ENCODE assay signal across 13 mouse cellular contexts in genomic region chr17:8415533-8415932, GRCm38 (mm10). TPM values are rescaled to one million over a fixed set of nuclear protein-coding genes. Genes with fewer than 3 reads are reported as not detected.
A peak's percentile ranks its signal among the peaks of the same experiment; 100 is the strongest.
DNase-seq lines count a peak whose midpoint lies in the region; ATAC-seq and TF ChIP-seq lines count a peak whose summit lies in the region.
"Had no signal": no experiment of that assay in that cellular context is flagged by ENCODE, and none has a peak within 500 bp of the region (broad histone marks: within the 10 kb centered on the region; RNA-seq: fewer than 3 reads in every experiment).

No protein-coding gene starts in this region.

- H3K27me3 ChIP-seq in forebrain, embryonic 13.5 days = peaks cover 14% of the 10 kb centered on the region
- H3K27me3 ChIP-seq in forebrain, embryonic 12.5 days = peaks cover 30% of the 10 kb centered on the region
- peaks cover 12% of the 10 kb centered on the region for H3K27me3 ChIP-seq in kidney, embryonic 15.5 days
- H3K27me3 ChIP-seq in lung, postnatal 0 days (replicated peaks; ENCODE audit: insufficient read depth, low read length) = no peaks in the 10 kb centered on the region

- TF ChIP-seq EP300 in lung, postnatal 0 days (IDR thresholded peaks at IDR 0.05) = no peak

- H3K9ac ChIP-seq in forebrain, embryonic 13.5 days = 0 out of 2 replicates have a peak overlapping the region, but pooled peaks have one; percentile 0
- no peak overlapping the region for H3K9ac ChIP-seq in forebrain, embryonic 12.5 days
- no peak overlapping the region for H3K9ac ChIP-seq in kidney, embryonic 15.5 days
- no peak overlapping the region for H3K9ac ChIP-seq in lung, postnatal 0 days (replicated peaks; ENCODE audit: low read depth)
- H3K9ac ChIP-seq: limb, embryonic 12.5 days had no signal

- H3K36me3 ChIP-seq in forebrain, embryonic 13.5 days (ENCODE audit: poor library complexity, severe bottlenecking) = no peaks in the 10 kb centered on the region
- H3K36me3 ChIP-seq in forebrain, embryonic 12.5 days (replicated peaks) = no peaks in the 10 kb centered on the region
- no peaks in the 10 kb centered on the region for H3K36me3 ChIP-seq in kidney, embryonic 15.5 days
- H3K36me3 ChIP-seq in lung, postnatal 0 days (ENCODE audit: insufficient read depth, low read length) = no peaks in the 10 kb centered on the region
- H3K36me3 ChIP-seq: limb, embryonic 12.5 days had no signal

- no peak overlapping the region for H3K27ac ChIP-seq in forebrain, embryonic 13.5 days
- no peak overlapping the region for H3K27ac ChIP-seq in forebrain, embryonic 12.5 days
- no peak overlapping the region for H3K27ac ChIP-seq in kidney, embryonic 15.5 days
- H3K27ac ChIP-seq in lung, postnatal 0 days (ENCODE audit: low read length) = no peak overlapping the region
- H3K27ac ChIP-seq: limb, embryonic 12.5 days had no signal

- TF ChIP-seq CTCF in lung, postnatal 0 days (IDR thresholded peaks at IDR 0.05) = no peak

- 16% methylated on average over 8 of the region's 8 CpGs for whole genome bisulfite sequencing in forebrain, embryonic 13.5 days
- WGBS in forebrain, embryonic 12.5 days = 4% methylated on average over 8 of the region's 8 CpGs
- WGBS in kidney, embryonic 15.5 days = 8% methylated on average over 8 of the region's 8 CpGs
- WGBS in lung, postnatal 0 days = 23% methylated on average over 8 of the region's 8 CpGs

- H3K4me1 ChIP-seq in forebrain, embryonic 13.5 days = peaks cover 11% of the 10 kb centered on the region
- peaks cover 15% of the 10 kb centered on the region for H3K4me1 ChIP-seq in forebrain, embryonic 12.5 days
- H3K4me1 ChIP-seq in kidney, embryonic 15.5 days = peaks cover 23% of the 10 kb centered on the region
- H3K4me1 ChIP-seq in lung, postnatal 0 days (ENCODE audit: insufficient read depth, low read depth, low read length) = no peaks in the 10 kb centered on the region

- no peak overlapping the region for H3K4me3 ChIP-seq in forebrain, embryonic 13.5 days
- H3K4me3 ChIP-seq in forebrain, embryonic 12.5 days (replicated peaks) = no peak overlapping the region
- H3K4me3 ChIP-seq in kidney, embryonic 15.5 days (replicated peaks) = no peak overlapping the region
- H3K4me3 ChIP-seq in lung, postnatal 0 days (ENCODE audit: low read depth, low read length) = no peak overlapping the region
- H3K4me3 ChIP-seq: limb, embryonic 12.5 days had no signal

- H3K4me2 ChIP-seq in forebrain, embryonic 13.5 days = no peak overlapping the region
- H3K4me2 ChIP-seq in forebrain, embryonic 12.5 days = no peak overlapping the region
- H3K4me2 ChIP-seq in kidney, embryonic 15.5 days = no peak overlapping the region
- H3K4me2 ChIP-seq in lung, postnatal 0 days (replicated peaks; ENCODE audit: low read depth, low read length) = no peak overlapping the region
- H3K4me2 ChIP-seq: limb, embryonic 12.5 days had no signal

- ATAC-seq in forebrain, embryonic 13.5 days = peak; percentile 27; the same call in 1 of the 2 replicates
- ATAC-seq in forebrain, embryonic 12.5 days (ENCODE audit: low FRiP score) = no peak
- ATAC-seq in kidney, embryonic 15.5 days (replicated peaks; ENCODE audit: low FRiP score) = peak; percentile 86
- peak; percentile 47 for ATAC-seq in lung, postnatal 0 days

- H3K9me3 ChIP-seq in forebrain, embryonic 13.5 days (replicated peaks) = no peaks in the 10 kb centered on the region
- H3K9me3 ChIP-seq in forebrain, embryonic 12.5 days = no peaks in the 10 kb centered on the region
- no peaks in the 10 kb centered on the region for H3K9me3 ChIP-seq in kidney, embryonic 15.5 days (replicated peaks)
- no peaks in the 10 kb centered on the region for H3K9me3 ChIP-seq in lung, postnatal 0 days (ENCODE audit: low read length)
- H3K9me3 ChIP-seq: limb, embryonic 12.5 days had no signal

- no peak for DNase-seq in kidney, adult 9 months
- DNase-seq in lung, postnatal 0 days (ENCODE audit: low spot score) = peak; percentile 10
- DNase-seq in lung, adult 18-20 months = no peak
- DNase-seq in yolk sac, embryonic 10.5 days (ENCODE audit: low spot score) = peak; percentile 22
- no peak for DNase-seq in urinary bladder, postnatal 36 days (ENCODE audit: low spot score in 2 of 2)
- DNase-seq: adrenal gland, postnatal 25 days; right cerebral cortex, adult 18-20 months had no signal

RNA-seq across cellular contexts. Expression of gene T, which starts 18.7 kb away (rescaled TPM):
- polyA plus RNA-seq in forebrain, embryonic 13.5 days (2015; fragmentation: Nextera tagmentation; extraction: Ambion mirVana) = 0.28 and 0.70 TPM in 2 replicates
- 0.74 and 1.2 TPM in 2 replicates for polyA plus RNA-seq in forebrain, embryonic 12.5 days (2016; fragmentation: Nextera tagmentation; extraction: Ambion mirVana)
- polyA plus RNA-seq in kidney, embryonic 15.5 days (2015; fragmentation: Nextera tagmentation; extraction: Ambion mirVana) = 0.19 and 0.42 TPM in 2 replicates
- not detected in 2 replicates for polyA plus RNA-seq in lung, postnatal 0 days (2015; fragmentation: Nextera tagmentation; extraction: Ambion mirVana)
- polyA plus RNA-seq: large intestine, adult 2 months; spleen, adult 2 months had no signal

RNA-seq across cellular contexts. Expression of gene T2, which starts 59.7 kb away (rescaled TPM):
- polyA plus RNA-seq in forebrain, embryonic 13.5 days (2015; fragmentation: Nextera tagmentation; extraction: Ambion mirVana) = 0.41 and 0.53 TPM in 2 replicates
- polyA plus RNA-seq in forebrain, embryonic 12.5 days (2016; fragmentation: Nextera tagmentation; extraction: Ambion mirVana) = 0.44 and 0.55 TPM in 2 replicates
- polyA plus RNA-seq in kidney, embryonic 15.5 days (2015; fragmentation: Nextera tagmentation; extraction: Ambion mirVana) = 0.26 and 0.66 TPM in 2 replicates
- polyA plus RNA-seq in lung, postnatal 0 days (2015; fragmentation: Nextera tagmentation; extraction: Ambion mirVana) = 0.93 and 1.3 TPM in 2 replicates
- polyA plus RNA-seq: spleen, adult 2 months had no signal

Comparison
In these comparisons a context has a peak if more than half of its experiments do, and no peak if none do; other contexts are left out.
1. DNase-seq: peak in lung, postnatal 0 days (single experiment) and yolk sac, embryonic 10.5 days (single experiment); none in kidney, adult 9 months (single experiment), lung, adult 18-20 months (0 of 2) and urinary bladder, postnatal 36 days (0 of 2).